Mouse (Mus musculus) layer of hippocampus, postnatal 25 days (tissue): Measurements from ENCODE around the gene Wdr38. TPM values are rescaled to one million over a fixed set of nuclear protein-coding genes. Genes with fewer than 3 reads are reported as not detected.

ENCODE experiments used
- DNase-seq, 2 experiments: peaks; one replicate each; pipeline ENCODE4 v3.0.0; 2022; ENCODE audit warnings: mixed read lengths in 2 of 2, low spot score in 1 of 2; ENCODE audit errors: extremely low spot score in 1 of 2
- total RNA-seq, 2 experiments: library from RNA; stranded (reverse); gene quantifications; 2 replicates each; pipeline ENCODE4 v1.2.3; 2021

The Wdr38 gene
- total RNA-seq, 2 experiments from 2014 or later, result 0.49 to 0.75 TPM

- no peak for DNase-seq
These were observed 34.3 kb downstream of the Wdr38 start for GRCm38 (mm10) chr2:39031611-39032010.

GRCm38 (mm10) chr2:39040215-39040614 is 42.9 kb downstream of the Wdr38 start:
- DNase-seq, result no peak

GRCm38 (mm10) chr2:39048515-39048914 is 51.2 kb downstream of the Wdr38 start:
- DNase-seq, result no peak

Other genes starting within 250 kb of the Wdr38 start
- 1 to 10 TPM; 4.3 to 5.5 TPM for gene Nr6a1, start 69.8 kb upstream of the Wdr38 start, total RNA-seq
- gene Olfml2a, start 65.5 kb upstream of the Wdr38 start, total RNA-seq, result 1 to 10 TPM; 1.4 to 1.5 TPM
- 10 to 100 TPM; 91.9 to 96.2 TPM for gene Arpc5l, start 7.9 kb downstream of the Wdr38 start, total RNA-seq
- 100 to 1,000 TPM; 220 to 250 TPM for gene Rpl35, start 8.1 kb downstream of the Wdr38 start, total RNA-seq
- 10 to 100 TPM; 30.8 to 36.4 TPM for gene Golga1, start 68.1 kb downstream of the Wdr38 start, total RNA-seq
- gene Scai, start 193.3 kb downstream of the Wdr38 start, total RNA-seq, result 10 to 100 TPM; 54.6 to 65.8 TPM
- gene Ppp6c, start 229.0 kb downstream of the Wdr38 start, total RNA-seq, result 10 to 100 TPM; 59.9 to 66.3 TPM